Mouse (Mus musculus) hindbrain, embryonic 12.5 days (tissue): ENCODE measurements around the gene Rpl26. TPM values are rescaled to one million over a fixed set of nuclear protein-coding genes. Genes with fewer than 3 reads are reported as not detected.
A peak's percentile ranks its signal among the peaks of the same experiment; 100 is the strongest.
"Not testable (repeated sequence)": the region's sequence is repeated elsewhere in the genome, so short reads cannot be mapped to it uniquely, and the experiment has no call there.

Experiments
- ATAC-seq: fragments of 200-750 bp; cut with Nextera tagmentation; 2 replicates; pipeline ENCODE4 v1.8.0; 2017; ENCODE audit warnings: moderate TSS enrichment; ENCODE audit not compliant: low FRiP score
- H3K27ac ChIP-seq: fragments of 300-500 bp; sonication (generic); 2 replicates; pipeline ENCODE4 v1.5.1; 2016; ENCODE audit warnings: mild to moderate bottlenecking
- H3K27me3 ChIP-seq: fragments of 300-500 bp; sonication (generic); 2 replicates; pipeline ENCODE4 v1.6.1; 2016; ENCODE audit warnings: mild to moderate bottlenecking
- H3K36me3 ChIP-seq: fragments of 300-500 bp; sonication (generic); 2 replicates; pipeline ENCODE4 v1.6.1; 2016; ENCODE audit warnings: mild to moderate bottlenecking
- H3K4me1 ChIP-seq: fragments of 300-500 bp; sonication (generic); 2 replicates; pipeline ENCODE4 v1.6.1; 2016
- H3K4me2 ChIP-seq: fragments of 300-500 bp; sonication (generic); replicated peaks from 2 replicates; pipeline ENCODE4 v1.6.1; 2016; ENCODE audit warnings: mild to moderate bottlenecking
- H3K4me3 ChIP-seq: fragments of 300-500 bp; sonication (generic); 2 replicates; pipeline ENCODE4 v1.5.1; 2016; ENCODE audit warnings: mild to moderate bottlenecking
- H3K9ac ChIP-seq: fragments of 300-500 bp; sonication (generic); 2 replicates; pipeline ENCODE4 v1.6.1; 2016; ENCODE audit warnings: mild to moderate bottlenecking, moderate library complexity
- H3K9me3 ChIP-seq: fragments of 300-500 bp; sonication (generic); replicated peaks from 2 replicates; pipeline ENCODE4 v1.6.1; 2016; ENCODE audit warnings: mild to moderate bottlenecking
- WGBS: fragments of 180-500 bp; shearing (Covaris S2); methylation state at CpG from one replicate; pipeline ENCODE4 v1.1.7; 2016; 5-methylcytosine and 5-hydroxymethylcytosine counted together
- polyA plus RNA-seq: library from polyadenylated mRNA; unstranded; fragments of >200 nt; fragmentation: Nextera tagmentation; extraction: Ambion mirVana; gene quantifications from 2 replicates; pipeline ENCODE4 v1.2.1, GENCODE M21; 2016

Rpl26 gene
- polyA plus RNA-seq, 1 experiment from 2014 or later = 749 TPM

- H3K36me3 ChIP-seq, H3K4me3 ChIP-seq, H3K27me3 ChIP-seq, H3K4me1 ChIP-seq, H3K27ac ChIP-seq, ATAC-seq, H3K9me3 ChIP-seq, H3K4me2 ChIP-seq, H3K9ac ChIP-seq: not testable (repeated sequence)
- WGBS = 84% methylated on average over 4 of the region's 4 CpGs
Observed at GRCm38 (mm10) chr11:68936951-68937350, 35.6 kb downstream of the Rpl26 start.

GRCm38 (mm10) chr11:68939451-68940304 lies 38.3 kb downstream of the Rpl26 start:
- H3K9ac ChIP-seq = peak overlapping the region; percentile 67
- peak; percentile 98 for ATAC-seq
- peak overlapping the region; percentile 61 for H3K4me2 ChIP-seq
- no peaks in the 10 kb centered on the region for H3K27me3 ChIP-seq
- H3K9me3 ChIP-seq = no peaks in the 10 kb centered on the region
- no peaks in the 10 kb centered on the region for H3K36me3 ChIP-seq
- peak overlapping the region; percentile 70 for H3K27ac ChIP-seq
- H3K4me3 ChIP-seq = peak overlapping the region; percentile 46
- WGBS = 3% methylated on average over 16 of the region's 16 CpGs
- H3K4me1 ChIP-seq = peaks cover 6% of the 10 kb centered on the region

GRCm38 (mm10) chr11:68940516-68940915 lies 39.1 kb downstream of the Rpl26 start:
- no peaks in the 10 kb centered on the region for H3K27me3 ChIP-seq
- H3K36me3 ChIP-seq = no peaks in the 10 kb centered on the region
- peak overlapping the region; percentile 46 for H3K4me3 ChIP-seq
- ATAC-seq = no peak
- no peak overlapping the region for H3K27ac ChIP-seq
- H3K4me2 ChIP-seq = peak overlapping the region; percentile 61
- no peaks in the 10 kb centered on the region for H3K9me3 ChIP-seq
- WGBS = 67% methylated on average over 4 of the region's 4 CpGs
- peak overlapping the region; percentile 67 for H3K9ac ChIP-seq
- peaks cover 6% of the 10 kb centered on the region for H3K4me1 ChIP-seq

- no peak for ATAC-seq
- WGBS = 90% methylated on average over 8 of the region's 8 CpGs
- H3K4me2 ChIP-seq = no peak overlapping the region
- no peaks in the 10 kb centered on the region for H3K36me3 ChIP-seq
- H3K4me1 ChIP-seq = peaks cover 8% of the 10 kb centered on the region
- H3K27me3 ChIP-seq = peaks cover 20% of the 10 kb centered on the region
- no peak overlapping the region for H3K9ac ChIP-seq
- H3K27ac ChIP-seq = no peak overlapping the region
- H3K4me3 ChIP-seq = no peak overlapping the region
- no peaks in the 10 kb centered on the region for H3K9me3 ChIP-seq
Observed at GRCm38 (mm10) chr11:68942731-68943130, 41.3 kb downstream of the Rpl26 start.

GRCm38 (mm10) chr11:68945245-68945644 lies 43.9 kb downstream of the Rpl26 start:
- Histone ChIP-seq H3K36me3 (no peaks in the 10 kb centered on the region), H3K4me3 (no peak overlapping the region), H3K27ac (no peak overlapping the region), H3K9me3 (no peaks in the 10 kb centered on the region), H3K4me1 (peaks cover 7% of the 10 kb centered on the region), H3K4me2 (no peak overlapping the region), H3K27me3 (peaks cover 24% of the 10 kb centered on the region), H3K9ac (no peak overlapping the region)
- WGBS = 69% methylated on average over 2 of the region's 2 CpGs
- no peak for ATAC-seq

GRCm38 (mm10) chr11:68946001-68946400 lies 44.6 kb downstream of the Rpl26 start:
- no peak overlapping the region for H3K9ac ChIP-seq
- H3K4me3 ChIP-seq = no peak overlapping the region
- ATAC-seq = no peak
- 91% methylated on average over 4 of the region's 4 CpGs for WGBS
- no peaks in the 10 kb centered on the region for H3K9me3 ChIP-seq
- H3K36me3 ChIP-seq = no peaks in the 10 kb centered on the region
- H3K27ac ChIP-seq = no peak overlapping the region
- H3K4me2 ChIP-seq = peak overlapping the region; percentile 45
- peaks cover 2% of the 10 kb centered on the region; the same call in 1 of the 2 replicates for H3K4me1 ChIP-seq
- H3K27me3 ChIP-seq = peaks cover 26% of the 10 kb centered on the region

GRCm38 (mm10) chr11:68946806-68947440 lies 45.5 kb downstream of the Rpl26 start:
- H3K4me1 ChIP-seq = peaks cover 2% of the 10 kb centered on the region; the same call in 1 of the 2 replicates
- H3K4me3 ChIP-seq = peak overlapping the region; percentile 32
- 6% methylated on average over 14 of the region's 16 CpGs for WGBS
- H3K9ac ChIP-seq = peak overlapping the region; percentile 55
- H3K27ac ChIP-seq = peak overlapping the region; percentile 57; the same call in 1 of the 2 replicates
- H3K36me3 ChIP-seq = no peaks in the 10 kb centered on the region
- peak overlapping the region; percentile 45 for H3K4me2 ChIP-seq
- ATAC-seq = no peak
- H3K27me3 ChIP-seq = peaks cover 36% of the 10 kb centered on the region
- no peaks in the 10 kb centered on the region for H3K9me3 ChIP-seq

- Histone ChIP-seq H3K9me3 (no peaks in the 10 kb centered on the region), H3K4me3 (peak overlapping the region; percentile 32), H3K4me1 (peaks cover 2% of the 10 kb centered on the region; the same call in 1 of the 2 replicates), H3K27ac (peak overlapping the region; percentile 66), H3K9ac (peak overlapping the region; percentile 55), H3K27me3 (peaks cover 40% of the 10 kb centered on the region), H3K4me2 (peak overlapping the region; percentile 45), H3K36me3 (no peaks in the 10 kb centered on the region)
- ATAC-seq = 0 out of 2 replicates have a peak, but pooled peaks have one; percentile 29
- WGBS = 9% methylated on average over 12 of the region's 12 CpGs
Observed at GRCm38 (mm10) chr11:68947542-68947993, 46.2 kb downstream of the Rpl26 start.

GRCm38 (mm10) chr11:68953903-68954302 lies 52.5 kb downstream of the Rpl26 start:
- no peak overlapping the region for H3K27ac ChIP-seq
- WGBS = 6% methylated on average over 13 of the region's 13 CpGs
- H3K4me3 ChIP-seq = no peak overlapping the region
- H3K27me3 ChIP-seq = peaks cover 69% of the 10 kb centered on the region
- peaks cover 18% of the 10 kb centered on the region for H3K4me1 ChIP-seq
- H3K9ac ChIP-seq = no peak overlapping the region
- peak overlapping the region; percentile 58 for H3K4me2 ChIP-seq
- no peaks in the 10 kb centered on the region for H3K36me3 ChIP-seq
- ATAC-seq = no peak
- no peaks in the 10 kb centered on the region for H3K9me3 ChIP-seq

- H3K27me3 ChIP-seq = peaks cover 70% of the 10 kb centered on the region
- H3K4me1 ChIP-seq = peaks cover 18% of the 10 kb centered on the region
- no peaks in the 10 kb centered on the region for H3K9me3 ChIP-seq
- no peak overlapping the region for H3K27ac ChIP-seq
- 2% methylated on average over 17 of the region's 17 CpGs for WGBS
- peak overlapping the region; percentile 59 for H3K9ac ChIP-seq
- no peaks in the 10 kb centered on the region for H3K36me3 ChIP-seq
- no peak for ATAC-seq
- H3K4me3 ChIP-seq = peak overlapping the region; percentile 30
- H3K4me2 ChIP-seq = peak overlapping the region; percentile 58
Observed at GRCm38 (mm10) chr11:68954408-68954807, 53.0 kb downstream of the Rpl26 start.

- 64% methylated on average over 5 of the region's 5 CpGs for WGBS
- H3K9ac ChIP-seq = peak overlapping the region; percentile 59
- H3K36me3 ChIP-seq = no peaks in the 10 kb centered on the region
- no peak overlapping the region for H3K27ac ChIP-seq
- ATAC-seq = no peak
- H3K27me3 ChIP-seq = peaks cover 70% of the 10 kb centered on the region
- no peaks in the 10 kb centered on the region for H3K9me3 ChIP-seq
- peaks cover 18% of the 10 kb centered on the region for H3K4me1 ChIP-seq
- H3K4me2 ChIP-seq = peak overlapping the region; percentile 58
- no peak overlapping the region for H3K4me3 ChIP-seq
Observed at GRCm38 (mm10) chr11:68955473-68955872, 54.1 kb downstream of the Rpl26 start.

GRCm38 (mm10) chr11:68956107-68956506 lies 54.7 kb downstream of the Rpl26 start:
- Histone ChIP-seq H3K36me3 (no peaks in the 10 kb centered on the region), H3K9me3 (no peaks in the 10 kb centered on the region), H3K9ac (no peak overlapping the region), H3K27ac (no peak overlapping the region), H3K27me3 (peaks cover 66% of the 10 kb centered on the region), H3K4me1 (peaks cover 18% of the 10 kb centered on the region), H3K4me3 (no peak overlapping the region), H3K4me2 (0 out of 2 replicates have a peak overlapping the region, but pooled peaks have one; percentile 1)
- WGBS = 43% methylated on average over 3 of the region's 3 CpGs
- no peak for ATAC-seq
